Mouse (Mus musculus) lung, adult 2 months (tissue): Measurements from ENCODE around the gene Hs3st1.

Experiments
- CTCF ChIP-seq: fragments of 200-500 bp; IDR thresholded peaks from 2 replicates; pipeline ENCODE4 v1.5.1; 2011; ENCODE audit warnings: mild to moderate bottlenecking, low read length, control low read depth; ENCODE audit not compliant: insufficient read depth
- POLR2A ChIP-seq: fragments of 200-500 bp; IDR thresholded peaks from 2 replicates; pipeline ENCODE4 v1.6.1; 2011; ENCODE audit warnings: low read depth, mild to moderate bottlenecking, control low read depth, low read length, borderline replicate concordance; ENCODE audit errors: extremely low read depth

GRCm38 (mm10) chr5:39634300-39635047 is 120.8 kb downstream of the Hs3st1 start:
- TF ChIP-seq POLR2A (no peak), CTCF (no peak)
